Mouse (Mus musculus): ENCODE measurements at regions not wholly inside any gene's neighbourhood (a gene's known extent, or its start where the extent isn't known, plus 50 kb on each side); places are given as distances from the start of the nearest gene placed in this dataset.

DNA sequence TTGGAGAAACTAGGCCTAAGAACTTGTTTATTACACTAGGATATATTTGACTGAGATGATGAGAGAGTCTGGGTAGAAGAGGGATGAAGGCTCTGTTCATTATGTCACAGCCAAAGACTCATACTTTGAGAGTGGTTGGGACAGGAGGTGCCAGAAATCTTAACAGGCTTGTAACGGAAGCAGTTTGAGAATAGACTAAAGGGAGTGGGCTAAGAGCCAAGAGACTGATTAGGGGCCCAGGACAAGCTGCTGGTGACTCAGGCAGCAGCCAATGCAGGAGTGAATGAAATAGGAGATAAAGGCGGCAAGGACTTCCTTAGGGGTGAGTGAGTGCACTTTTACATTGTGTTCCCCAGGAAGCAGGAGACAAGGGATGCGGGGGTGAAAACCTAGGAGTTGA, 127.2 kb upstream of the Dpp6 start:
- TF ChIP-seq CTCF (conservative IDR thresholded peaks at IDR 0.05; ENCODE audit: insufficient read depth, insufficient read length, low read depth, low read length) (no peak), POLR2A (IDR thresholded peaks at IDR 0.05; ENCODE audit: low read depth, low read length) (no peak)
